Mouse (Mus musculus): ENCODE data around the gene Slc35f6. TPM values are rescaled to one million over a fixed set of nuclear protein-coding genes. Genes with fewer than 3 reads are reported as not detected.

Slc35f6 gene
- polyA plus RNA-seq, 1 experiment, result 80.2 TPM

DNA sequence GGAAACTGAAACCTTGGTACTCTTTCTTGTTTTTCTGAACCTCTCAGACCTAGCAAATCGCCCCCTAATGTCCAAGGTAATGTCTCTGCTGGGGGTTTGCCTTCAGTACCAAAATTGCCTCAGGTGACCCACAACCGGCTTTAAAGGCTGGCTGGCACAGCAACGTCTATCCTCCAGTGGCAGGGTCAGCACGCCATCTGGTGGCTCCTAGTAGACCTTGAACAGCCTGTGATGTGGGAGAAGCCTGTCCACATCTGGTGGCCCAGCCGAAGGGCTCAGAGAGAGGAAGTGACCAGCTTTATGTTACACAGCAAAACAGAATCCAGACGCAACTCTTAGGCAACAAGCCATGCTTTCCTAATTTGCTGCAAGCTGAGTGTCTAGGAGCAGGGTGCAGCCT is 9.7 kb upstream of the Slc35f6 start:
- H3K27ac ChIP-seq (ENCODE audit: insufficient read depth, low read depth, low read length), result no peak overlapping the region
- H3K4me1 ChIP-seq (ENCODE audit: control insufficient read depth, insufficient read depth, insufficient read length, low read length), result no peaks in the 10 kb centered on the region
- H3K4me3 ChIP-seq (ENCODE audit: low read depth, low read length), result no peak overlapping the region
- TF ChIP-seq POLR2A (IDR thresholded peaks at IDR 0.05; ENCODE audit: low read depth, low read length) (no peak), CTCF (IDR thresholded peaks at IDR 0.05; ENCODE audit: extremely low read depth, insufficient read length, insufficient replicate concordance, low read depth, low read length) (peak; percentile 71; the same call in 1 of the 2 replicates)
- 4% methylated on average over 6 of the region's 6 CpGs for WGBS
- H3K27me3 ChIP-seq (ENCODE audit: control insufficient read depth, insufficient read depth, low read length), result no peaks in the 10 kb centered on the region
- H3K36me3 ChIP-seq (ENCODE audit: control insufficient read depth, insufficient read depth, low read length), result no peaks in the 10 kb centered on the region

- Histone ChIP-seq H3K36me3 (ENCODE audit: control insufficient read depth, insufficient read depth, low read length) (no peaks in the 10 kb centered on the region), H3K4me3 (ENCODE audit: low read depth, low read length) (no peak overlapping the region), H3K27me3 (ENCODE audit: control insufficient read depth, insufficient read depth, low read length) (no peaks in the 10 kb centered on the region), H3K27ac (ENCODE audit: insufficient read depth, low read depth, low read length) (no peak overlapping the region), H3K4me1 (ENCODE audit: control insufficient read depth, insufficient read depth, insufficient read length, low read length) (peaks cover 5% of the 10 kb centered on the region; the same call in 1 of the 2 replicates)
- 32% methylated on average over 5 of the region's 5 CpGs for WGBS
- TF ChIP-seq CTCF (IDR thresholded peaks at IDR 0.05; ENCODE audit: extremely low read depth, insufficient read length, insufficient replicate concordance, low read depth, low read length), result no peak
- TF ChIP-seq POLR2A (IDR thresholded peaks at IDR 0.05; ENCODE audit: low read depth, low read length), result no peak
Measured at GRCm38 (mm10) chr5:30643477-30644179, 4.1 kb upstream of the Slc35f6 start.

DNA sequence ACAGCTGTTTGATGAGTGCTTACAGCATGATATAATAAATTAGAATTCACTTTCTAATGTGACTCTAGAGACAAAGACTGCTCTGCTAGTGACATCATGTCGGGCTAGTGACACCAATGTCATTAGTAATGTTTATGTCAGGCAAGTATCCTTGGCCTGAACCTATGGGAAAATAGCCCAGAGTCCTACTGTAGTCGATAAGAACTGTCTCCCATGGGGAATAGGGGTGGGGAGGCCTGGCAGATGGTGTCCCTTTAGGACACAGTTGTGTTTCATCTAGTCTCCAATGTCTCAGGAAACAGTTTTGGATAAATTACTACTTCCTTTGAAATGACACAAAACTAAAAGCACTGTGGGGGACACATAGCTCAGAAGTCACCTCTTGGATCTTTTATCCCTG is 1.7 kb upstream of the Slc35f6 start:
- Histone ChIP-seq H3K4me3 (ENCODE audit: low read depth, low read length) (no peak overlapping the region), H3K36me3 (ENCODE audit: control insufficient read depth, insufficient read depth, low read length) (no peaks in the 10 kb centered on the region), H3K27me3 (ENCODE audit: control insufficient read depth, insufficient read depth, low read length) (no peaks in the 10 kb centered on the region), H3K4me1 (ENCODE audit: control insufficient read depth, insufficient read depth, insufficient read length, low read length) (peaks cover 19% of the 10 kb centered on the region; the same call in 1 of the 2 replicates), H3K27ac (ENCODE audit: insufficient read depth, low read depth, low read length) (no peak overlapping the region)
- 68% methylated on average over 2 of the region's 2 CpGs for WGBS
- TF ChIP-seq POLR2A (IDR thresholded peaks at IDR 0.05; ENCODE audit: low read depth, low read length), result no peak
- no peak for TF ChIP-seq CTCF (IDR thresholded peaks at IDR 0.05; ENCODE audit: extremely low read depth, insufficient read length, insufficient replicate concordance, low read depth, low read length)

DNA sequence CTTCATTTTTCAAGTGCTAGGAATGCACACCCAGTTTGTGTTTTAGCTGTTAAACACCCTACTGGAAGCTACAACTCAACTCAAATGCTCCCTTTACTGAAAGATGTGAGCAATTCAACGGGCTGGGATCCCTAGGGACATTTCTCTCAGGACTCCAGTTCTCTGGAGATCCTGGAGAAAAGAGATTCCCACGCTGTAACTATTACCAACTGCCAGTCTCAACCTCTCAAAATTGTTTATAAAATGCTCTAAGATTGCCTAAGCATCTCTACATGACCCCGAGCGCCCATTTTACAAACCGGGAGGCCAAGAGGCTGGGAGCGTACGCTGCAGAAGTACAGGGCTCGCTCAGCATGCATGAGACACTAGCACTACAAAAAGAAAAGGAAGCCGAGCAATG is 337 bp upstream of the Slc35f6 start:
- Histone ChIP-seq H3K36me3 (ENCODE audit: control insufficient read depth, insufficient read depth, low read length) (no peaks in the 10 kb centered on the region), H3K4me1 (ENCODE audit: control insufficient read depth, insufficient read depth, insufficient read length, low read length) (peaks cover 19% of the 10 kb centered on the region; the same call in 1 of the 2 replicates), H3K27ac (ENCODE audit: insufficient read depth, low read depth, low read length) (peak overlapping the region; percentile 43), H3K27me3 (ENCODE audit: control insufficient read depth, insufficient read depth, low read length) (no peaks in the 10 kb centered on the region), H3K4me3 (ENCODE audit: low read depth, low read length) (peak overlapping the region; percentile 82)
- no peak for TF ChIP-seq CTCF (IDR thresholded peaks at IDR 0.05; ENCODE audit: extremely low read depth, insufficient read length, insufficient replicate concordance, low read depth, low read length)
- TF ChIP-seq POLR2A (IDR thresholded peaks at IDR 0.05; ENCODE audit: low read depth, low read length), result no peak
- WGBS, result 10% methylated on average over 9 of the region's 9 CpGs

GRCm38 (mm10) chr5:30649558-30649957 is 1.8 kb downstream of the Slc35f6 start:
- no peaks in the 10 kb centered on the region for H3K27me3 ChIP-seq (ENCODE audit: control insufficient read depth, insufficient read depth, low read length)
- H3K4me3 ChIP-seq (ENCODE audit: low read depth, low read length), result no peak overlapping the region
- 25% methylated on average over 4 of the region's 4 CpGs for WGBS
- TF ChIP-seq CTCF (IDR thresholded peaks at IDR 0.05; ENCODE audit: extremely low read depth, insufficient read length, insufficient replicate concordance, low read depth, low read length) (no peak), POLR2A (IDR thresholded peaks at IDR 0.05; ENCODE audit: low read depth, low read length) (no peak)
- peaks cover 19% of the 10 kb centered on the region; the same call in 1 of the 2 replicates for H3K4me1 ChIP-seq (ENCODE audit: control insufficient read depth, insufficient read depth, insufficient read length, low read length)
- peaks cover 3% of the 10 kb centered on the region; the same call in 1 of the 2 replicates for H3K36me3 ChIP-seq (ENCODE audit: control insufficient read depth, insufficient read depth, low read length)
- H3K27ac ChIP-seq (ENCODE audit: insufficient read depth, low read depth, low read length), result no peak overlapping the region

- H3K27ac ChIP-seq (ENCODE audit: insufficient read depth, low read depth, low read length), result no peak overlapping the region
- 73% methylated on average over 3 of the region's 3 CpGs for WGBS
- peaks cover 15% of the 10 kb centered on the region for H3K36me3 ChIP-seq (ENCODE audit: control insufficient read depth, insufficient read depth, low read length)
- no peak overlapping the region for H3K4me3 ChIP-seq (ENCODE audit: low read depth, low read length)
- peaks cover 19% of the 10 kb centered on the region; the same call in 1 of the 2 replicates for H3K4me1 ChIP-seq (ENCODE audit: control insufficient read depth, insufficient read depth, insufficient read length, low read length)
- TF ChIP-seq POLR2A (IDR thresholded peaks at IDR 0.05; ENCODE audit: low read depth, low read length) (no peak), CTCF (IDR thresholded peaks at IDR 0.05; ENCODE audit: extremely low read depth, insufficient read length, insufficient replicate concordance, low read depth, low read length) (no peak)
- H3K27me3 ChIP-seq (ENCODE audit: control insufficient read depth, insufficient read depth, low read length), result no peaks in the 10 kb centered on the region
Measured at GRCm38 (mm10) chr5:30650756-30651155, 3.0 kb downstream of the Slc35f6 start.

DNA sequence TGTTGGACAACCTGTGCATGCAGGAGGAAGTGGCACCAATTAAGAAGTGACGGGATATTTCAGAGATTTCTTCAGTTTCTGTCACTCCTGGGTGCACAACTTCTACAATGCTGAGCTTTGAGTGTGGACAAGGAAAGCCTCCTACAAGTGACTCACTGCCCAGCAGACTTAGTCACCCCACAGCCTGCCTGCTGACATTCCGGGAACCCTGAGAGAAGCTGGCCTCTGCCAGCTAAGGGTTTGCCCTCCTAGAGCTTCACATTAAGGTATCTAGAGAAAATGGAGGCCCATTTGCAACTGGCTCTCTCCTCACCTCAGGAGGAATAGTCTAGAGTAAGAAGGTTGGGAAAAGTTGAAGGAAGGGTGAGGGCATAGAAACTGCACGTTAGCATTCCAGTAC is 3.8 kb downstream of the Slc35f6 start:
- H3K4me1 ChIP-seq (ENCODE audit: control insufficient read depth, insufficient read depth, insufficient read length, low read length), result peaks cover 19% of the 10 kb centered on the region; the same call in 1 of the 2 replicates
- 88% methylated on average over 3 of the region's 3 CpGs for WGBS
- TF ChIP-seq POLR2A (IDR thresholded peaks at IDR 0.05; ENCODE audit: low read depth, low read length) (no peak), CTCF (IDR thresholded peaks at IDR 0.05; ENCODE audit: extremely low read depth, insufficient read length, insufficient replicate concordance, low read depth, low read length) (no peak)
- no peak overlapping the region for H3K27ac ChIP-seq (ENCODE audit: insufficient read depth, low read depth, low read length)
- H3K27me3 ChIP-seq (ENCODE audit: control insufficient read depth, insufficient read depth, low read length), result no peaks in the 10 kb centered on the region
- H3K4me3 ChIP-seq (ENCODE audit: low read depth, low read length), result no peak overlapping the region
- H3K36me3 ChIP-seq (ENCODE audit: control insufficient read depth, insufficient read depth, low read length), result peaks cover 22% of the 10 kb centered on the region

All from small intestine, adult 2 months (tissue).